Mouse (Mus musculus) Muller cell, postnatal 12 days (primary cell): ENCODE results near the gene Scaf1.

Experiments
- DNase-seq: peaks from one replicate; pipeline ENCODE4 v3.0.0-alpha.2; 2015; ENCODE audit errors: inconsistent ontology term

The Scaf1 gene

DNA sequence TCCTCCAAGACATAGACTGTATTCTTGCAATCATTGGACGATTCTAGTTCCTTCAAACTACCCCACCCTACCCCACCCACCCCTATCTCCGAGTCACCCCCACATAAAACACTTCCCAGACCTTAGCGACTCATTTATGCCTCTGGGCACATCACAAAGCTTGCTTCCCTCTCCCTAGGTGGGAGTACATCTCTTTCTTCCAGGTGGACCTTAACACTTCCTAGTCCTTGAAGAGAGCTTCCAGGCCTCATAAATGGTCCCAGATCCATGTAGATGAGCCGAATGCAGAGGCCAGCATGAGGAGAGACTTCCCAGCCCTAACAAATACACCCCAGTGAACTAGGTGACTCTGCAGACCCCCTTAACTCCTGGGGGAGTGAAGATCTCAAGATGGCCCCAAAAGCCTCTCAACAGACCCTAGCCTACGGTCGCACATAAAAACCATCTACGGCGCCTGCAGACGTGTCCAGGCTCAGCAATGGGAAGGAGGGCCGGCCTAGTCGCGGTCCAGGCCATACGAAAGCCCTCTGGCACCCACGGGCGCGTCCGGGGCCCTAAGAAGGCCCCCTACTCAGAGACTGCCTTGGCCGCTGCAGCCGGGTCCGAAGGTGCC is 713 bp downstream of the Scaf1 start:
- no peak for DNase-seq

DNA sequence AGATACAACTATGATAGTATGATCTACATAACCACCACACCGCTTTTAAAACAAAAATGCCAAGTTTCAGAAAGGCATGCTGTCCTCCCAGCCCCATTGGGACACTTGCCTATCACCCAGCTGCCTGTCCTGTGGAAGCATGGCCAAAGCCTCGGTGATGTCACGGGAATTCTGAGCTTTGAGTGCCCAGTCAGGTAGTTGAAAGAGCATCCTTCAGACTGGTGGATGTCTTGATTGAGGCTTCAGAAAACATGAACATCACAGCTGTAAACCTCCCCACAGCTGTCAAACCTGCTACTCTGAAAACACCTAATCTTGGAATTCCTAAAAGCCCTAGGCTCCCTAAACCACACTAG is 2.1 kb downstream of the Scaf1 start:
- no peak for DNase-seq

DNA sequence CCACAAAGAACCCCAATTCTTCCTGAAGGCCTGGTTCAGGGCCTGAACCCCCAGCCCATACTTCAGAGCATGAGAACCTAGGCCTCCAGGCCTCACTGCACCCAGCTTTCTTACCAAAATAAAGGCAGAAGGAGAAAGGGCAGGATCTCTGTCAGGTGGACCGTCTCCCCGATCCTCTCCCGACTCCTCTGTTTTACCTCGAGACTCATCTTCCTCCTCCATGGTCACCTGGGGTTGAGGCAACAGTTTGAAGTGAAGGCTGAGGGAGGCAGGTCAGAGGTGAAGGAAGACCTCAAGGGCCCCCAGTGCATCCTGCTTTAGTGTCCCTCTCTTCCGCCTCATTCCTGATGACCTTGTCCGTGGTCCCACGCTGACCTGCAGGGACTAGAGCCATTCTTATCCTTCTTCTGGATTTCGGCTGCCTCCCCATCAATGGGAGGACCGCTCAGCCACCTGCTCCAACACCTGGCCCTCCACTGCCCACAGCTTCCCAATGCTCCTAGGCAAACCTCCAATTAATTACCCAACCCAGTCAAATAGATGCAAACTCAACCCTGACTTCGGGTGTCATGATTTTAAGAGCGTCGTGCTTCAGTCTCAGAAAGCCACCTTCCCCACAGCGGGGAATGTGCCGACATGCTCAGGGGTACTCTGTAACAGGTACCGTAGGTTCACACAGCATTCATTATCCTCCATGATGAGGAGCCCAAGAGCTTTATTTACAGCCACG is 2.6 kb downstream of the Scaf1 start:
- DNase-seq: no peak

DNA sequence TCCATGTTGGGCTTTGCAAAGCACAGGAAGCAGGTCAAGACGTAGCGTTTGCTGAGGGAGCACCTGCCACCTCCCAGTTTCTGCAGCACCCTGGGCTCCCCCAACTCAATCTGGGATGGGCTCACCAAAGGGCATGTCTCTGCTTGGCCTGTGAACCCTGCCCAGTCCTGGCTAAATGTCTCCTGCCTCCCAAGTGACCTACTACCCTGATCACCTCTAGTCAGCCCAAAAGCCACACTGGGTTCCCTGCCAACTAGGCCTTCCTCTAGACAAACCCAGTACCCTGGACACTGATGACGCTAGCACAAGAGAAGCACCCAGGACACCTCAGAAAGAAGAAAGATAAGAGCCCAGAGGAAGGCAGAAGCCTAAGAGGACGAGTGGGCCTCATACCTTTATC is 3.3 kb downstream of the Scaf1 start:
- DNase-seq: no peak

DNA sequence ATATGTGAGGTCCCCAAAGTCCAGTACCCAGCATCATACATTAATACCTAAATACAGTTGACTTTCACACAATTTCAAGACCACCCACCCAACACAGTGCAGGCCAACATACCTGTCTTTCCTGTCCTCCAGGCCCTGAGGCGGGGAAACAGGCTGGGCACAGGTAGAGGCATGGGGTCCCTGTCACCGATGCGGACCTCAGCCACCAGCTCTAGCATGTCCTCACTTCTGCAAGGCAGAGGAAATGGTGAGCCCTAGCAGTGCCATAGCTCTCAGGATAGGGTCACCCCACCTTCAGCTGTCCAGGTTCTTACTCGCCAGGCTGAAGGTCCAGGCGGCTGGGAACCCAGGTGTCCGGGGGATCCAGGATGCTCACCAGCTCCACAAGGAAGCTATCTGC is 4.2 kb downstream of the Scaf1 start:
- no peak for DNase-seq

DNA sequence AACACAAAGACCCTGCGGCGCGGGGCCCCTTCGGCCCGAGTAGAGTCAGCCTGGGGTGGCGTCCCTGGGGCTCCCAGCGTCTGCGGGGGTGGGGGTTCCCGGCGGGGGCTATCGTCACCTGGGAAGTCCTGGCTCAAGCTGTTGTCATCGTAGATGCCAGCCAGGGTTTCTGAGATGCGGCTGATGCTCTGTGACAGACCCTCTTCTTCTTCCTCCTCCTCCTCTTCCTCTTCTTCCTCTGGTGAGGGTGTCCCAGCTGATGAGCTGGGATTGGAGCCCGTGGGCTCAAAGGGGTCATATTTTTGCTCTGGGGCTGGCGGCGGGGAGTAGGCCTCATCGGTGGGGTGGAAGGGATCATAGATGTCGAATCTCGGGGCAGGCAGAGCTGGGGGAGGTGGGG is 7.8 kb downstream of the Scaf1 start:
- no peak for DNase-seq

DNA sequence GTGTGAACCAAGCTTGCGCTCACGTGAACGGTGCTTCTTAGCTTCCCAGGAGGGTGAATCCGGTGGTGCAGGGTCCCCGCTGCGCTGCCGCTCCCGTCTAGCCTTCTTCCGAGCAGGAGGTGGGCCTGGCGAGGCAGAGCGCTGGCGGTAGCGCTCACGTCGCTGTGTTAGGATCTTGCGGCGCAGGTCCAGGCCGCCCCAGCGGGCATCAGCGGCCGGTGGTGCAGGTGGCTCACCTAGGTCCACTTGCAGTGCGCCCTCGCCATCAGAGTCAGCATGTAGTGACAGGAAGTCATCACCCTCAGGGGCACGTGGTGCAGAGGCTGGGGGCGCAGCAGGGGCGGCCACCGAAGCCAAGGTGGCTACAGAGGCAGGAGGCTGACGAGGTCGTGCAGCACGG is 8.3 kb downstream of the Scaf1 start:
- no peak for DNase-seq

DNA sequence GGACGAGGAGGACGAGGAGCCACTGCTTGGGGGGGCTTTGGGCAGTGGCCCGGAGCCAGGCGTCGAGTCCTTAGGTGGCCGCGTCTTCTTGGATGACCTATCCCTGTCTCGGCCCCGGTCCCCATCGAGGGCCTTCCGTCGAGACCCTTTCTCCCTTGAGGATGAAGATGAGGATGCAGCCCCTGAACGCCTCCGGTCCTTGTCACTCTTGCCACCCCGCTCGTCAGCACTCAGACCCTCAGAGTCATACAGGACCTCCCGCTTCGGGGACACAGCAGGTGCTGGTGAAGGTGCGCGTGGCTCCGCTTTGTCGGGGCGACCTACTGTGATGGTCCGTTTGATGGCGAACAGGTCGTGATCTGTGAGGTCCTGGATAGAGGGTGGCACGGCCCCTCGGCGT is 9.0 kb downstream of the Scaf1 start:
- DNase-seq: no peak

DNA sequence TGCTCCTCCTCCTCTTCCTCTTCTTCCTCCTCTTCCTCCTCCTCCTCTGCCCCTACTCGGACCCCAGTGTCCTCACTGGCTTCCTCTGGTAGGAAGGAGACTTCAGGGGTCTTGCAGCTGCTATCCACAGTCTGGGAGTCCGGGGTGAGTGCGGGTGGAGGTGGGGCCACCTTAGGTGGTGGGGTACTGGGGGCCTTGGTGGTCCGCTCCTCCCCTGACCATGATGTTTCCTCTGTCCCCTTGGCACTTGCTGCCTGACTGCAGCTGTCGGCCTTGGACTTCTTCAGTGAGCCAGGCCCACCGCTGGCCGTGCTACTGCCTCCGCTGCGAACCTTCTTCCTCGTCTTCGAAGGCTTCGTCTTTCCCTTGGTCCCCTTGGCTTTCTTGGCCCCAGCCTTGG is 9.7 kb downstream of the Scaf1 start:
- no peak for DNase-seq

DNA sequence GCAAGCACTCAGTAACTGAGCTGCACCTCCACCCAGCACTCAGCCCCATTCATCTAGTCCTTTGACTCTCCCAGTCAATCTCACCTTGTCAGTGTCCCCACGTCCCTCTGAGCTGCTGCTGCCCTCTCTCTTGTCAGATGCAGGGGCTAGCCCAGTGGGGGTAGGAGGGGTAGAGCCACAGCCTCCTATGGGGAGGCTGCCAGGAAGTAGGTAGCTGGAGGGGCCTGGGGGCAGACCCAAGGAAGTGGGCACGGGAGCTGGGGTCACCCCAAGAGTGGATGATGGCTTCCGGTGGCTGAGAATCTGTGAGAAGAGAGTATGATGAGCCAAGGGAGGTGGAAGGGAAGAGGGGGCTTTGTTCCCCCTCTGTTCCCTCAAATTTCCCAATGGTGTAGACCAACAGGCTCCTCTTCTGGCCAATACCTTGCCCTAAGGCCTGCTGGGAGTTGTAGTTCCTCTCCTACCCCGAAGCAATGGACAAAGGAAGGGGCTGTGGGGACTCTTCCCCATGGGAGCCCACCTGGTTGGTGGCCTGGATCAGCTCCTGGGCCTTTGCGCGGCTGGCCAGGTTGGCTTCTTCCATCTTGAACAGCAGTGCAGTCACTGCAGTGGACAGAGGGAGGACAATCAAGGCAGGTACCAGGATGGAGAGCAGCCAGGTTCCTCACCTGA is 10.7 kb downstream of the Scaf1 start:
- DNase-seq: no peak

DNA sequence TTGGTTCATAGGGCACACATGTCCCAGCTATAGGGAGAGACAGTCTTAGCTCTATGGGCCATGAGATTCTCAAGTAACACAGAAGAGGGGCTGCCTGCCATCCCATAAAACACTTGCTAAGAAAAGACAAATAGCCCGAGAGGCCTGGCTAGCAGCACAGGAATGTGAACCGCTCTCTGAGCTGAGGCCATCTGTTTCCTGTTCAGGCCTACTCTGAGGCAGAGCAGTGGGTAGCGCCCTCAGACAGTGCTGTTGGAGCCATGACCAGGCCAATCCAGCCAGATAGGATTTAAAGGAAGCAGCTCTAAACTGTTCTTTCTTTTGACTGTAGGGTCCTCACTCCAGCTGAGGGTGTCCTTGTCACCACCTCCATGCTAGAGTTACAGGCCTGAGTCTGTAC is 11.6 kb downstream of the Scaf1 start:
- no peak for DNase-seq

DNA sequence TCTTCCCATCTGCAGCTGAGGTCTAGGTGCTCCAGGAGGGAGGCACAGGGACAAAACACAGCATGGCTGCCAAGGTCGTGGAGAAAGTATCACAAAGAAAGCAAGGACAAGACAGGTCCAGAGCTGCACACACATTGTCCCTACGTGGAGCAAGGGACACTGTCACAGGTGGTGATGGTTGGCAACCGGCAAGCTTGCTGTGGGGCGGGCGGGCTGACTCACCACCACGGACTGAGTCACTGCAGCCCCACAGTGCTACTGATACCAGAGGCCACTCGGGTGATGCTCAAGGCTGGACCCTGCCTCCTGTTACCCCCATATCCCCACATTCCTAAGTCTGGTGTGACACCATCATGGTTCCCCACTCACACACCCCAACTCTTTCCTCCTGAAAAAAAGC is 13.7 kb downstream of the Scaf1 start:
- DNase-seq: peak; percentile 41

DNA sequence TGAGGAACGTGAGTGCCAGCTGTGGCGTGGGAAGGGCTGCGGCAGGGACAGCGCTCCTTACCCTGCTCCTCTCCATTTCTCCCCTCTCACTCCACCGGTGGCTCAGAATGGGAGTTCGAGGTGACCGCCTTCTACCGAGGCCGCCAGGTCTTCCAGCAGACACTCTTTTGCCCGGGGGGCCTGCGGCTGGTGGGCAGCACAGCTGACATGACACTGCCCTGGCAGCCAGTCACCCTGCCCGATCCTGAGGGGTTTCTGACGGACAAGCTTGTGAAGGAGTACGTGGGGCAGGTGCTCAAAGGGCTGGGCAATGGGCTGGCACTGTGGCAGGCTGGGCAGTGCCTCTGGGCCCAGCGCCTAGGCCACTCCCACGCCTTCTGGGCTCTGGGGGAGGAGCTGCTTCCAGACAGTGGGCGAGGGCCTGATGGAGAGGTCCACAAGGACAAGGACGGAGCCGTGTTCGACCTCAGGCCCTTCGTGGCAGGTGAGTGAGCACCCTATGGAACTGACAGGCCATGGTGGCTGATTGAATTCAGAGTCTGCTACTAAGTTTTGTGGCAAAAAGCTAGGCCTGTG is 15.5 kb downstream of the Scaf1 start:
- no peak for DNase-seq

DNA sequence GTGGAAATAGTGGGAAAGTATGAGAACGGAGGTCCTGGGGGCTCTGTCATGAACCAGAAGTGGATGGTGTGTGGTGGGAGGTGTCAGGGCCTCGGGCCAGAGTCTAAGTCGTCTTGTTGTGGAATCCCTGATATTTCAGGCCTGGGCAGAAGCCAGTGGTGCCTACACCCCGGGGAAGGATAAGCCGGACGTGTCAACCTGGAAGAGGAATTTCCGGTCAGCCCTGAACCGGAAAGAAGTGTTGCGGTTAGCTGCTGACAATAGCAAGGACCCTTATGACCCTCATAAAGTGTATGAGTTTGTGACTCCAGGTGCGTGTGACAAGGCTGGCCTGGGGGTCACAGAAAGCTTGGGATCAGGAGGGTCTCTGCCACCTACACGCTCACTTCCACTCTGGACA is 16.4 kb downstream of the Scaf1 start:
- DNase-seq: no peak

DNA sequence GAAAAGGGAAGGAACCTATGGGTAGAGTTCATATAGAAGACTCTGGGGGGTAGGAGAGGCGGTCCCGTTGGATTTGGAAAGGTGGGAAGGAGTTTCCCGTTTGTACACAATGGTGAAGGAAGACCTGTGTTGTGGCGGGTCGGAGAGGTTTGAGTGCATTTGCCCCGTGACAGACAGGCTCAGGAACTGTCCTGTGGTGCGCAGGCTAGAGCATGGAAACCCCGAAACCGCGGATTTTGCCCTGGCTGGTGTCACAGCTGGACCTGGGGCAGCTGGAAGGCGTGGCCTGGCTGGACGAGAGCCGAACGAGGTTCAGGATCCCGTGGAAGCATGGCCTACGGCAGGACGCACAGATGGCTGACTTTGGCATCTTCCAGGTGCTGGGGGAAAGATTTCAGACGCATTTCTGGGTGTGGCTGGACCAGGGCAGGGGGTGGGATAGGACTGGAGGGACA is 17.6 kb downstream of the Scaf1 start, which contains the start of gene Bcl2l12:
Gene Bcl2l12, minus strand, starts transcription at position 212 of the 455 bp plus-strand sequence.
- peak; percentile 68 for DNase-seq

DNA sequence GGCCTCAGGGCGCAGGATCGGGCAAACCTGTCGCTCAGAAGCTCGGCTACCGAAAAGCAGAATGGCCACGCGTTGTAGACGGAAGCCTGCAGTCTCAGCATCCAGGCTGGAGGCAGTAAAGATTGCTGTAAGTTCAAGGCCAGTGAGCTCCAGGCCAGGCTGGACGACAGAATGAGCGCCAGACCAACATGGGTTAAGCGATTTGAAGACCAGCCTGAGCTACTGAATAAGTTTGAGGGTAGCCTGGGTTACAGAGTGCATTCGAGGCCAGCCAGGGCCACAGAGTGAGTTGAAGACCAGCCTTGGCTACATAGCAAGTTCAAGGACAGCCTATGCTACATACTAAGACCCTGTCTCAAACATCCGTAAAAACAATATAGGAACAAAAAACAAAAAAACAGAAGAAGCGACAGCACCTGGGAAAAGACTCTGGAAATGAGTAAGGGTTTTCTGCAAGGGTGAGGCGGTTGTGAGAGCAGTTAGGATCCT is 18.2 kb downstream of the Scaf1 start:
- no peak for DNase-seq

DNA sequence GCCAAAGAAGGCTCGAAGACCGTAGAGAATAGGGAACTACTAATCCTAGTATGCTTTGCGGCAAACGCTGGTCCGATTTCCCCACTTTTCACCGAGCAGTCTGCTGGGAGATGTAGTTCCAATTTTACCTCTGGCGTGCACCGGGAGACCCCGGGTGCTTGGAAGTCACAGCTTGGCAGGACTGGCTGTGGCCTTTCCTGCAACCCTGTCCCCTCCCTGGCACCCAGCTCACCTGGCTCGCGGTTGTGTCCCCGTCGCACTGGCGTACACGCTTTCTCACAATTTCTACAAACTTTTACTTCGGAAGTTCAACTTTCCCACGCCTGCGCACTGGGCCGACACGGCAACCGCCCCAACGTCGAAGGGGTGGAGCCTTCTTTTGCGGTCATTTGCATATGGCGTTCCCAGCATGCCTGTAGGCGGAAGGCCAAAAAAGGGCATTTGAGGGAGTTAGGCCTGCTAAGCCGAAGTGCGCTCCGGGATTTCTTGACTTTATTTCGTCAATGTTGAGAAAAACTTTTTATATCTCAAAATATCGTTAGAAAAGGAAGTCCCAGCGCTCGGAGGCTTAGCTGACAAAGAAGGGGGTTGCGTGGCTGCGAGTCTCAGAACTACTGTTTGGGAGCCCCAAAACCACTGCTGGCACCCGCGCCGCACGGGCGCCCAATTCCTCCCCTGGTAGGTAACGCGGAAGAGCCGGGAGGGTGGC is 18.8 kb downstream of the Scaf1 start, which contains the start of gene Irf3:
Gene Irf3, plus strand, starts transcription at position 418 of the 709 bp plus-strand sequence.
- peak; percentile 96 for DNase-seq

DNA sequence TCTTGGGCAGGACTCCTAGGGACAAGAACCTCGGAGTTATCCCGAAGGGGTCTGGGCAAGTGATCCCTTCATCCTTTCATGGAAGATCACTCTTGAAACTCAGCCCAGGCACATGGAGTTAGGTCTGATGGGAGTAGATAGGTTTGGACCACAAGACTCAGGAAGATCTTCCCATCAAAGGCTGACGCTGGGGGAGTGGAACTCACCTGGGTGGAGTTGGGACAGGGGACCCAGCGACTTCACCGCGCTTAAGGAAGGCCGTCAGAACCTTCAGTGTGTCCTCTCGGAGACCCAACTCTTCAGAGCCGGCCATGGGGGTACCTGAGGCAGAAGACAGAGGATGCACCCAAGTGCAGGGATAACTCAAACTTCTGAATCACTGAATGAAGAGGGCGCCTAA is 19.5 kb downstream of the Scaf1 start:
- no peak for DNase-seq

DNA sequence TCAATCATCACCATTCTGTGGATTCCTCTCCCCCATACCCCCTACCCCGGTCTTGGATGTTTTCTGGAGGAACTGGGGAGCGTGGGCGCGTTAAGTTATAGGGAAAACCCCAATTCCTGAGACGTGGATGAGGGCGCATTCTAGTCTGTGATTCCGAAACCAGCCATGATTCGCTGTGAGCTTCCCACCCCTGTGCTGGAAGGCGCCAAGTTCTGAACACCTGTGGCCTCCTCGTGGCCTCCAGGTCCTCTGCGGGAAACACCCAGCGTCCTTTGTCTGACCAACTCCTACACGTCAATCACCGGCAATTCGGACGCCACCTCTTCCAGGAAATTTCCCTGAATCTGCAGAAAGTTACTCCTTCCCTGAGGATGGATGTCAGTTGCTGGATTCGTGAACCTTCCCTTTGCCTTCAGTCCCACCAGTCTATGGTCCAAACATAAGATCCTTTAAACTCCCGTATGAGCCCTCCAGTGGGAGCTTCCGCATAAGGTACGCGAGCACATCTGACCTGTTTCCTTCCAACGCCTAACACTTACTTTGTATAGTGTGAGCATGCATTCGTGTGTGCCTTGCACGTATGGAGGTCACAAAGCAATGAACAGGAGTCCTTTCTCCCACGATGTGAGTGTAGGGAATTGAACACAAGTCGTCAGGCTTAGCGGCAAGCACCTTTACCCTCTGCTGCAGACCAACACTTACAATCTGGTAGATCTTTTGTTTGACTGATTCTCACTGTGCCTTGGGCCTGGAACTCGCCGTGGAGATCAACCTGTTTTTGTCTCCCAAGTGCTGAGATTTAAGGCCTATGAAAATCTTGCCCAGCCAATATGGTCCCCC is 29.1 kb downstream of the Scaf1 start:
- DNase-seq: no peak

DNA sequence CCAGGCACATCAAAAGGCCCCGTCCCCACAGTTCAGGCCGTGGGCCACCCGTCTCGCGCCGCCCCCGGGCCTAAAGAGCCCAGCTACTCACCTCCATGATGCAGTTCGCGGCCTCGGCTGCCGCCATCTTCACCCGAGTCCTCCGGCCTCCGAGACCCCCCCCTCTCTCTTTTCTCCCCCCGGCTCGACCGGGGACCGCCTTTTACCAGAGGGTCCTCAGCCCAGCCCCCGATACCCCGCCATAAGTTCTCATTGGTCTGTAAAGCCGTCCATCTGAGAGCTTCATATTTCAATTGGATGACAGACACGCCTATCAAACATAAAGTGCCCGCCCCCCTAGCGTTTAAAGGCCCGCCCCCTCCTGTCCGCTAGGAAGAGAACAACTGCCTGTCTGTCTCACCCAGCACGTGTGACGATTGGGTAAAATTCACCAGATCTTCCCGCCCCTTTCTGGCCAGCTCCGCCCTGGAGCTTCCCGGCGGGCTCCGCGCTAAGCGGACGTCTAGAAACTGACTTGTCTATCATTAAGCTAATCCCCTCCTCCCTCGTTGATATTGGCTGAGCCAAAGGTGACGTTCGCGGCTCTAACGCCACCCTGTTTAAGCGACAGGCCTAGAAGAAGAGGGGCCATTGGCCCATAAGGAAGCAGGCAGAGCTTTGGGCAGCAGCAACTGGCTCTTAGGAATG is 29.8 kb downstream of the Scaf1 start, which contains the start of gene Prmt1:
Gene Prmt1, minus strand, starts transcription at position 377 of the 687 bp plus-strand sequence.
- peak; percentile 99 for DNase-seq
